Mouse (Mus musculus) E14TG2a.4 (cell line): ENCODE measurements at regions not wholly inside any gene's neighbourhood (a gene's known extent, or its start where the extent isn't known, plus 50 kb on each side); places are given as distances from the start of the nearest gene placed in this dataset.

Experiments
- H3K27me3 ChIP-seq: 2 replicates; pipeline ENCODE4 v1.6.1; 2014; ENCODE audit warnings: low read length, control low read depth; ENCODE audit not compliant: insufficient read depth
- H3K36me3 ChIP-seq: 2 replicates; pipeline ENCODE4 v1.6.1; 2014; ENCODE audit warnings: low read length, control low read depth; ENCODE audit not compliant: insufficient read depth
- H3K4me1 ChIP-seq: replicated peaks from 2 replicates; pipeline ENCODE4 v1.6.1; 2014; ENCODE audit warnings: low read depth, low read length, control low read depth
- H3K4me3 ChIP-seq: replicated peaks from 2 replicates; pipeline ENCODE4 v1.5.1; 2014; ENCODE audit warnings: mild to moderate bottlenecking, low read length
- H3K9me3 ChIP-seq: 2 replicates; pipeline ENCODE4 v1.6.1; 2014; ENCODE audit warnings: low read length, control low read depth
- CTCF ChIP-seq: conservative IDR thresholded peaks from 2 replicates; pipeline ENCODE4 v1.5.1; 2014; ENCODE audit warnings: low read length
- NANOG ChIP-seq: IDR thresholded peaks from 2 replicates; pipeline ENCODE4 v1.6.1; 2014; ENCODE audit warnings: borderline replicate concordance, low read length, mixed read lengths
- POU5F1 ChIP-seq: IDR thresholded peaks from 2 replicates; pipeline ENCODE4 v1.6.1; 2014; ENCODE audit warnings: low read length, borderline replicate concordance

DNA sequence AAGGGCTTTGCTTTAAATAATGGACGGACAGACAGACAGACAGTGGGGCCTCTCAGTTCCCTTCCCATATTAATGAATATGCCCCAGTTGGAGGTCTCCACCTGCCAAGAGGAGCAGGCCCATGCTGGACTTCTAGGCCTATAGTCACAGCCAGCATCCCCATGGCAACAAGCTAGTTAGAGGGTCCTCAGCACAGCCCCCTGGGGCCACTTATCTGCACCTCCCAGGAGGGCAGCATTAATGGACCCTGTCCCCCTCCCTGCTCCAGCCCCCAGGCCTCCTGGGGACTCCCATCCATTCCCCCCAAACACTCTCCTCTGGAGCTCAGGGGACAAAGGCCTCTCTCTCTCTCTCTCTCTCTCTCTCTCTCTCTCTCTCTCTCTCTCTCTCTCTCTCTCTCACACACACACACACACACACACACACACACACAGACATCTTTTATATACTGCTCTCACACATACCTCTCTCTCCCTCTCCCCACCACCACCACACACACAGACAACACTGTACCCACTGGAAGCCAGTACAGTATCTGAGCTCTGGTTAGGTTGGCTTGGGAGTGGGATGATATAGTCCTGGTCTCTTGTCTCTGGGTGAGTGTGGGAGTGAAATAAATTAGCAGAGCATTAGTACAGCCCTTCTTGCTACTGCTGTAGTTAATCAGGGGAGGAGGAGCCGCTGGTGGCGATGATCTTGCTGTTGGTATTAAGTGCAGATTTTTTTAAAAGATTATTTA, 127.7 kb downstream of the Mrm1 start:
- H3K36me3 ChIP-seq, result no peaks in the 10 kb centered on the region
- H3K27me3 ChIP-seq, result no peaks in the 10 kb centered on the region
- H3K9me3 ChIP-seq, result no peaks in the 10 kb centered on the region
- H3K4me1 ChIP-seq, result peaks cover 46% of the 10 kb centered on the region
- TF ChIP-seq POU5F1 (no peak), CTCF (no peak), NANOG (no peak)
- H3K4me3 ChIP-seq, result no peak overlapping the region

DNA sequence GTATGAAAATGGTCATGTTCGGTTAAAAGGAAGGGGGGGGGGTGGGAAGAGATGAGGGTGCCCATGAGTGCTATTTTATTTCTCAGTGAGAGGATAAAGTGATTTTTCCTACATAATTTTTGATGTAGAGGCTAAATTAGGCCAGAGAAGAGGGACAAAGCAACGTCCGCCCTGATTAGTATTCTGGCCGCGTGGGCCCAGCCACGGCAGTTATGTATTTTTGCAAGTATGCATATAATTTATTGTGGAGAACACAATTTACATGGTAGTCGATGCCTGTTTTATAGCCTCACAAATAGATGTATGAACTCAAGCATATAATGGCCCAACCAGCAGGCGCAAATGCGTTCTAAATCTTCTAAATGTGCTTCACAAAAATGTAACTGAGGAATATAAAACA, 132.8 kb downstream of the Mrm1 start:
- Histone ChIP-seq H3K9me3 (no peaks in the 10 kb centered on the region), H3K4me3 (no peak overlapping the region), H3K27me3 (0 out of 2 replicates have a peak, but pooled peaks cover 7% of the 10 kb centered on the region), H3K36me3 (no peaks in the 10 kb centered on the region), H3K4me1 (peaks cover 25% of the 10 kb centered on the region)
- TF ChIP-seq POU5F1 (no peak), CTCF (no peak), NANOG (no peak)

DNA sequence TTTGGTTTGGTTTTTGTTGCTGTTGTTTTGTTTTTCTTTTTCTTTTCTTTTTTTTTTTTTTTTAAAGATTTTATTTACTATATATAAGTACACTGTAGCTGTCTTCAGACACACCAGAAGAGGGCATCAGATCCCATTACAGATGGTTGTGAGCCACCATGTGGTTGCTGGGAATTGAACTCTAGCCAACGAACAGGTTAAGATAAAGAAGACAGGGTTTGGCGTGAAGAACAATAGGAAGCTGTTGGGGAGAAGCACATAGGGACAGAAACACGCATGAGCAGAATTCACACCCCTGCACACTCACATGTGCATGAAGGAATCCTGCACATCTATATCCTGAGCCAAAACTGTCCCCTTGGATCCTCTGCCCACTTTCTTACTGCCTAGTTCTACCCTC, 135.0 kb downstream of the Mrm1 start:
- H3K27me3 ChIP-seq, result 0 out of 2 replicates have a peak, but pooled peaks cover 17% of the 10 kb centered on the region
- H3K9me3 ChIP-seq, result no peaks in the 10 kb centered on the region
- no peak for TF ChIP-seq NANOG
- peaks cover 5% of the 10 kb centered on the region; the same call in 1 of the 2 replicates for H3K4me1 ChIP-seq
- H3K36me3 ChIP-seq, result no peaks in the 10 kb centered on the region
- H3K4me3 ChIP-seq, result no peak overlapping the region

DNA sequence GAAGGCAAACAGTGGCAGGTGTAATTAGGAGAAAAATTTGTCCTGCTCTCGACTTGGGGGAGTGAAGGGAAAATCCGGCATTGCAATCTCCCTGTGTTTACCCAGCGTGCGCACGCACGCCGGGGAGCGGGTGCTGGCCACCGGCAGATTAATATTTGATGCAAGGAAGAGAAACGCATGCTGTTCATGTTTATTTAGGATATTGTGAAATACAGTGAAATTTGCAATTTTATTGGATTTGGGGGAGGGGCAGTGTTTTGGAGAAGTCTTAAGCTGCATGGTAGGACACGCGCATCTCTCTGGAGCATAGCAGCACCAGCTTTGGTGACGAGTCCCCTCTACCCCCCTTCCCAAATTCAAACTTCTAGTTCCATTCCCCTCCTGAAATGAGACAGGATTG, 136.4 kb downstream of the Mrm1 start:
- Histone ChIP-seq H3K27me3 (peaks cover 19% of the 10 kb centered on the region; the same call in 1 of the 2 replicates), H3K4me3 (no peak overlapping the region), H3K9me3 (no peaks in the 10 kb centered on the region), H3K4me1 (peaks cover 5% of the 10 kb centered on the region; the same call in 1 of the 2 replicates), H3K36me3 (no peaks in the 10 kb centered on the region)
- no peak for TF ChIP-seq CTCF

DNA sequence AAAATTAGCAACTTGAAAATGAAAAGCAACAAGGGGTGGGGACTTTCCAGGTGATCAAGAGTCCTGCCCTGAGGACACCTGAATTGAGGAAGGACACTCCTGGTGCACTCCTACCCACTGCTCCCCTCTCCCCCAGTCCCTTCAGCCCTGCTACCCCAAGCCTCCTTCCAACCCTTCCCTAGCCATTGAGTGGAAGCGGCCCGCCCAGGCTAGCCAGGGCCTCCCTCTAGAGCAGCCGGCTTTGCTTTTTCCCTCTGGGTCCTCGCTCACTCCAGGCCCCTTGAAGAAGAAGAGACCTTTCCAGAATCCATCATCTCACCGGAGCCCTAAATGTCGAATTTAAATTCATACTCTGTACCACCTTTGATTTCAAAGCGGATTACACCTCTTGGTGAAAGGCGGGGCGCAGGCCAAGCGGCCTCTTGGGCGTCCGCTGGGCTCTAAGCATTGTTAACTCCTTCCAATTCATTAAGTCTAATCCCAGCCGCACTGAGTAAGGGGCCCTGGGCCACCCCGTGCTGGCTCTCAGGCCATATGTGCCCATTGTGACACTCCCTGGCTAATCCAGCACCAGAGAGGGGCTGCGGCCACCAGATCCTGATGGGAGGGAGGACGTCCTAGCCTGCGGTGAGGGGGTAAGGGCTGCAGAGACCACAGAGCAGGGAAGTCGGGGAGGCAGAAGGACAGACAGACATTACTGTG, 142.8 kb downstream of the Mrm1 start:
- Histone ChIP-seq H3K27me3 (peaks cover 23% of the 10 kb centered on the region), H3K36me3 (no peaks in the 10 kb centered on the region), H3K4me1 (peaks cover 10% of the 10 kb centered on the region), H3K9me3 (no peaks in the 10 kb centered on the region), H3K4me3 (peak overlapping the region; percentile 47; the same call in 1 of the 2 replicates)
- no peak for TF ChIP-seq POU5F1
- TF ChIP-seq NANOG, result no peak
- TF ChIP-seq CTCF, result no peak

DNA sequence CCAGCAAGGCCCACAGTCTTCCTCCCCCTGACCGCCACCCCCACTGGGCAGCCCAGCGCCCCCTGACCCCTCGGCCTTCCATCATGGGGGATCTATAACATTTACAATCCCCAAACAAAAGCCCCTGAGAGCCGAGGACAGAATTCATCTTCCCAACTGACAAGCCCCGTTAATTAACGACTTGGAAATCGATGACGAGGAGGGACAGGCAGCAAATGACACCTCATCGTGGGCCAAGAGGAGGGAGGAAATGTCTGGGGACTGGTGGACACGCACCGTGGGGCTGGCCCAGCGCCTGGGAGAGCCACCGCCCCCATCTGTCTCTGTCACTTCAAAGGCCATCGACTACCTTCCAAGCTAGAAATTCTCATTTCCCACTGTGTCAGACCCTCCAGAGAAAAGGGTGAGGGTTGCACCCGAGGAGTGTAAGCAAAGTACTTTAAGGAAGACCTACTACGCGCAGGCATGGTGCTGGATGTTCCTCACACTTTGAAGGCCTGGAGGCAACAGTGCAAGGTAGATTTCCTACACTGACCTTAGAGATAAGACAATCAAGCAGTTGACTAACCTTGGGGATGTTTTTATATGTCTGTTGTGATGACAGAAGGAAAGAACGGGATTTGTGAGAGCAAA, 146.4 kb downstream of the Mrm1 start:
- TF ChIP-seq NANOG, result no peak
- no peak for TF ChIP-seq POU5F1
- TF ChIP-seq CTCF, result no peak
- Histone ChIP-seq H3K9me3 (no peaks in the 10 kb centered on the region), H3K36me3 (no peaks in the 10 kb centered on the region), H3K27me3 (peaks cover 13% of the 10 kb centered on the region), H3K4me1 (peaks cover 10% of the 10 kb centered on the region), H3K4me3 (no peak overlapping the region)

DNA sequence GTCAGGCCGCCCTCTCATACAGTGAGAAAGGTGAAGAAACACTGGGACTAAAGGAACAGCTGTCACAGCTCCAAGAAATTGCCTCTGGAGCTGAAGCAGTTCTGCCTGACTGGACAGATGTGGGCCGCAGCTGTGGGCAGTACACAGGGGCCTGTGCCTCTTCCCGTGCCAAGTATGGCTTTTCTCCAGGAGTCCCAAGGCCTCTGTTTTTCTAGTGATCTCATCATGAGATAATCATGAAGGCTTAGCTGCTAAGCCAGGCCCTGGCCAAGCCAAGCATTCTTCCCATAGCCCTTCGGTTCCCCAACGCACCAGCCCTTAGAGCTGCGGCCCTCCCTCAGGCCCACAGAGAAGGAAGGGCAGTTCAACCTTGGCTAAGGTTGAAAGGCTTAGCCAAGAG, 146.2 kb upstream of the Lhx1 start:
- TF ChIP-seq CTCF, result no peak
- no peak for TF ChIP-seq POU5F1
- TF ChIP-seq NANOG, result no peak
- H3K36me3 ChIP-seq, result no peaks in the 10 kb centered on the region
- no peaks in the 10 kb centered on the region for H3K9me3 ChIP-seq
- no peak overlapping the region for H3K4me3 ChIP-seq
- peaks cover 13% of the 10 kb centered on the region for H3K27me3 ChIP-seq
- H3K4me1 ChIP-seq, result peaks cover 4% of the 10 kb centered on the region

DNA sequence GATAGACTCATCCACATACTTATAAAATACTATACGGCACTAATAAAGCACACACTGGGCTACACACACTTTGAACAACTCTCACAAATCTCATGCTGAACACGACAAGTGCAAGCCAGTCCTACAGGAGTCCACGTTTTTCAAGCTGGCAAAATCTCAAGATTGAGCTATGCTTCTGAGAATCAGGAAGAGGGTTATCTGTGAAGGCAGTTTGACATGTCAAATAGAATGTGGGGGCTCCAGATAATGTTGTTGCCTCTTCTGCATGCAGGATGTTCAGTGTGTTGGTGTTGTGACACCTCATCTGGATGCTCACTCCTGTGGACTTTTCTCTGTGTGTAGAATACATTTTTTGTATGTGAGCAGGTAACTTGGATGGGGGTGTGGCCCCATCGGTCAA, 142.4 kb upstream of the Lhx1 start:
- no peaks in the 10 kb centered on the region for H3K9me3 ChIP-seq
- no peaks in the 10 kb centered on the region for H3K4me1 ChIP-seq
- no peaks in the 10 kb centered on the region for H3K36me3 ChIP-seq
- H3K27me3 ChIP-seq, result peaks cover 8% of the 10 kb centered on the region; the same call in 1 of the 2 replicates
- TF ChIP-seq POU5F1 (no peak), NANOG (no peak), CTCF (no peak)
- no peak overlapping the region for H3K4me3 ChIP-seq
